Mouse (Mus musculus): ENCODE results near the gene Prkag3.

- no peak for TF ChIP-seq POLR2A (IDR thresholded peaks at IDR 0.05; ENCODE audit: low read depth, low read length)
- TF ChIP-seq CTCF (IDR thresholded peaks at IDR 0.05; ENCODE audit: extremely low read depth, insufficient read depth, insufficient read length, insufficient replicate concordance): no peak
Measured at GRCm38 (mm10) chr1:74702142-74702553, 46.9 kb downstream of the Prkag3 start.
